Mouse (Mus musculus): ENCODE measurements around the gene Marveld1.

The Marveld1 gene

DNA sequence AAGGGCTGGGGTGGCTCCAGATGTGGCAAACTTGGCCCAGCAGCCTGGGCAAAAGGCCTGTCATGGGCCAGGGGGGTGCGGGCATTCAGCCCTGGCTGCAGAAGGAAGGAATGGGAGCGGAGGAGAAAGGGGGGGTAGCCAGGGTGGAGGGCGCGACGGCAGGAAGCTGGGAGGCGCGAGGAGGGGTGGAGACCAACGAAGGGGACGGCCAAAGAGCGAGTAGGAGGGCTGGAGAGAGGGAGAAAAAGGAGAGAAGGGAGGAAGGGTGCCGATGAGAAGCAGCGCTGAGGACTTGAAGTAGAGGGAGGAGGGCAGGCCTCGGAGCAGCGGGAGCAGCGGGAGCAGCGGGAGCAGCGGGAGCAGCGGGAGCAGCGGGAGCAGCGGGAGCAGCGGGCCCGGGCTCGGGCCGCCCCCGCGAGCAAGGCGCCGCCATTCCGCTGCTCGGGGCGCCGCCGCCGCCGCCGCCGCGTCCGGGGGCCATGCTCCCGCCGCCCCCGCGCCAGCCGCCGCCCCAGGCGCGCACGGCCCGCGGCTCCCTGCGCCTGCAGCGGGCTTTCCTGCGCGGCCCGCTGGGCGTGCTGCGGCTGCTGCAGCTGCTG is at the start of gene Marveld1:
Gene Marveld1, plus strand, starts transcription at position 231 of the 599 bp plus-strand sequence.
- peak; percentile 65 for DNase-seq (ENCODE audit: extremely low spot score)

DNA sequence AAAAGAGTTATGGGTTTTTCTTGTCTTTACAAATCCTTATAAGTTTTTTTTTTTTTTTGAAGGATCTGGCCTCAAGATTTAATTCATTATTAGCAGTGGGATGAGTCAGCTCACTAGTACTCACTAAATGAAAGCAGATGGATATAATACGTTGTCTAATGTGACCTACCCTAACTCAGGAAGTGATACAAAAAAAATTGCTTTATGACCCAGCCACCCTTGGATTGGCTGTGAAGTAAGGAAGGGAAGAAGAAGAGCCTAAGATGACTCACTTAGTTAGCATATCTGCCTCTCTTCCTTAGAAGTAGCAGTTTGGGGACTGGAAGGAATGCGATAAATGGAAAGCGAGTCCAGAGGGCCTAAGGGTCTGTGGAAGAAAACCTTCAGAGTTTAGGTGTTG is 47.8 kb upstream of the Marveld1 start:
- no peak for DNase-seq (ENCODE audit: extremely low spot score)

- DNase-seq (ENCODE audit: extremely low spot score): no peak
Measured at GRCm38 (mm10) chr19:42104681-42105080, 42.5 kb upstream of the Marveld1 start.

DNA sequence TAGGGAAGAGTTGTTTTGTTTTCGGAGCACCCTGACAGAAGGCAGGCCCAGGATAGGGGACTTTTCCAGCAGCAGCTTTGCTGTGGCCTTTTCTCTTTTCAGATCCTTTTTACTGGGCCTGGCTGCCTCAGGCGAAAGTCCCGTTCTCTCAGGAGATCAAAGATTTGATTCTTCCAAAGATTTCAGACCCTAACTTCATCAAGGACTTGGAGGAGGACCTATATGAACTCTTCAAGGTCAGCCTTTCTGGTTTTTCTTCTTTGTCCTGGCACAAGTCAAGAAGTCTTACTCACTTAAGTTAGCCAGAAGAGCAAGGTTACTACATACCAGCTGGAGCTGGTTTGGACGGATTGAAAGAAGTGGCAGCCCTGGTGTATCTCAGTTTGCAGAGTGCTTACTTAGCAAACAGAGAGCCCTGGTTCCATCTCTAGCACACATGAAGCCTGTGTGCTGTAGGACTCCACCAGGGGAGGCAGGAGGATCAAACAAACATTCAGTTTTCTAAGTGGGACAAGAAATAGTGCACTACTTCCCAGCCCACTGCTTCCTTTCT is 31.3 kb upstream of the Marveld1 start:
- DNase-seq (ENCODE audit: extremely low spot score): no peak

- no peak for DNase-seq (ENCODE audit: extremely low spot score)
Measured at GRCm38 (mm10) chr19:42118142-42118541, 29.1 kb upstream of the Marveld1 start.

DNA sequence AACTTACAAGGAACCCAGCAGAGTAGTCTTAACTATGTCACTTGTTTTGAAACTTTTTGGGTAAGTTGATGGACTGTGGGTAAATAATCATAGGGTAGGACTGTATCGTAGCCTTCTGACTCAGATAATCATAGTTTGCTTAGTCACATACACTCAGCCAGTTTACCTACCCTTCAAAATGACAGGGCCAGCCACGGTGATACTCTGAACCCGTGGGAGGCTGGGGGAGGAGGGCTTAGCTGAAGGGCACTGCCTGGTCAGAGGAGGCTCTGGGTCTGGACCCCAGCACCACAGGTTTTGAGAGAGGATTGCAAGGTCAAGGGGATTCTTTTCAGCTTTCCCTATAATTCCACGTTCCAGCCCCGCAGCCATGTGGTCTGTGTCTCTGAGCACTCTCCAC is 28.6 kb upstream of the Marveld1 start:
- no peak for DNase-seq (ENCODE audit: extremely low spot score)

GRCm38 (mm10) chr19:42120451-42120850 is 26.7 kb upstream of the Marveld1 start:
- DNase-seq (ENCODE audit: extremely low spot score): no peak

- no peak for DNase-seq (ENCODE audit: extremely low spot score)
Measured at GRCm38 (mm10) chr19:42124684-42125083, 22.5 kb upstream of the Marveld1 start.

DNA sequence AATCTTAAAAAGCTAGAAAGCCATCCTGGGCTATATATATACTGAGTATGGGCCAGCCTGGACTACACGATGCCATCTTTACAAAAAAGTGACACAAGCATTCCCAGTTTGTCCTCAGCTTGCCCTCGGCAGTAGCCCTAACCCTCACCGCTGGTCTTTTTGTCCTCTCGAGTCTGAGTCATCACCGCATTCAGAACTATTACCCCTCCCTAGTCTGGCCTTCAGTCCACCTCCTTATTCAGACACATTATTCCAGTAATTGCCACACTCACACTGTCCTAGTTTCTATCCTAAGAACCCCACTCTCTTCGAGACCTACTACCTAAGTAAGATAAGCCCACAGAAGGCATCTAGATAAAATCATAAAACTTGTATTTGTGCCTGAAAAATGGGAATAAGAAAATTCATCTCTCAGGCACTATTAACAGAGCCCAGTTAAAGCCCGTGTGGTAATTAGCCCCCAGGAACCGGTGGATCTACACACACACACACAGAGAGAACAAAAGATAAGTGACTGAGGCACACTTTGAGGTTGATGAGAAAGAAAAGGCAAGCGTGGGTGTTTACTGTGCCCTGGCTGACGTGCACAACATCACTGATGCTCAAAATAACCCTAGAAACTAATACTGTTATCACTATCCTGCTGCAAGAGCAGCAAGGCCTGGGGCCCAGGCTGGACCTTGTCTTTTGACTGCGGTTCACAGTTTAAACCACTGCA is 21.5 kb upstream of the Marveld1 start:
- DNase-seq (ENCODE audit: extremely low spot score): no peak

DNA sequence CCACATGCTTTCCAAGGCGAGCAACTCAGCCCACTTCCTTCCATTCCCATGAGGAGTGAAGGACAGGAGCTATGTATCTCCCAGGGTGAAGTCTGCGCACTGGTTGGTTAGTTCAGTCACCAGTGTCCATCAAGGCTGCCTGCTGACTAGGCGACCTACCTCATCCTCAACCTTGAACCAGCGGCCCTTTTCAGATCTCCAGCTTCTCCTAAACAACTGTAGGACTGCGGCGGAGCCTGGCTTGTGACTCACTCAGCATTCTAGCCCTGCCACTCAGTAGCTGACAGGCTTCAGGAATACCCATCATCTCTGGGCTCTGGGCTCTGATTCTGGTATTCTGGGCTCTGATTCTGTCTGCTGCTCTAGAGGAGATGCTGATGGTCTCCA is 21.0 kb upstream of the Marveld1 start:
- DNase-seq (ENCODE audit: extremely low spot score): no peak

DNA sequence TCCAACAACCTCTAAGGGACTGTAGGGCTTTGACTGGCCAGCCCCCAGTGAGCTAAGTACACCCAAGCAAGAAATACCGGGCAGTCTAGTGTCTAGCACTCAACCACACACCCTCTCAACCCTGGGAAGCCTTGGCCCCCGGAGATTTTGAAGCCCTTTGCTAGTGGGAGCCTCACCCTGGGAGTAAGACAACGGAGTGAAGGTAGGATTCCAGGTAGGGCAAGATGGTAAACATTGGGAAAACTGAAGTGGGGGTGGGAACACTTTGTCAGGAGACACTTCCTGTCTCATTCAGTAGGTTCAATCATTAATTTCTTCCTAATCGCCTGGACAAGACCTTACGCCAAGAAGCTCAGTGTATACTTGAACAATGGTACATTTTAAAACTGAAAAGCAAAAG is 20.2 kb upstream of the Marveld1 start:
- DNase-seq (ENCODE audit: extremely low spot score): no peak

- DNase-seq (ENCODE audit: extremely low spot score): no peak
Measured at GRCm38 (mm10) chr19:42128052-42128740, 19.0 kb upstream of the Marveld1 start.

GRCm38 (mm10) chr19:42128787-42129508 is 18.3 kb upstream of the Marveld1 start, which contains the start of gene Avpi1:
TSS of gene Avpi1 (minus strand) at chr19:42129059.
- peak; percentile 99 for DNase-seq (ENCODE audit: extremely low spot score)

GRCm38 (mm10) chr19:42129509-42130293 is 17.5 kb upstream of the Marveld1 start:
- DNase-seq (ENCODE audit: extremely low spot score): no peak

- DNase-seq (ENCODE audit: extremely low spot score): no peak
Measured at GRCm38 (mm10) chr19:42130294-42130606, 16.9 kb upstream of the Marveld1 start.

GRCm38 (mm10) chr19:42131101-42131500 is 16.1 kb upstream of the Marveld1 start:
- no peak for DNase-seq (ENCODE audit: extremely low spot score)

DNA sequence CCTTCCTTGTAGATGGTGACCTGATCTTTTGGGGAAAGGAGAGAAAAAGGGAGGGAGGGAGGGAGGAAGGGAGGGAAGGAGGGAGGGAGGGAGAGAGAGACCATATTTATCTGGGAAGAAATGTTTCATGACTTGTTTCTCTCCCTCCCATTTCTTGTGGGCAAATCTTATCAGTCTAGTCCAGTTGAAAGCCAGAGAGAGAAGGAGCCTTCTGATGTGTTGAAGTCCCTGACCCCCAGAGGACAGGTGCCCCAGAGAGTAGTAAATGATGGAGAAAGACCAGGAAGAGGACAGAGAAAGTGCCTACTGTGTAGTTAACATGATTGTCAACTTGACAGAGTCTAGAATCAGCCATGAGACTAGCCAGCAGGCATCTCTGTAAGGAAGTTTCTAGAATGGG is 12.1 kb upstream of the Marveld1 start:
- DNase-seq (ENCODE audit: extremely low spot score): no peak

DNA sequence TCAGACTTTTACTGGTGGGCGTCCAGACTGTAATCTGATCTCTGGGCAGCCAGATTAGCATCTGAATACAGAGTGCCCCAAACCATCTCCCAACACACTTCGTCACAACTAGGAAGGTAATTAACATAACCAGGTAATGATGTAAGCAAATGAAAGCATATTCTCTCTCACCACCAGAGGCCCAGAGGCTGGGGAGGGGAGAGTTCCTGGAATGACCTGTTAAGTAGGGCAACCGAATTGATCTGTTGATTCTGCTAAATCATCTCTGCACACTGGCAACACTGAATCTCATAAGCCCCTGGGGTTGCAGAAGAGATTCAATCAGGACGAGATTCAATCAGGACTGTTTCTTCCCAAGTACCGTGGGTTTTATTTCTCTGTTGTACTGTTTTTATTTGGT is 11.1 kb upstream of the Marveld1 start:
- DNase-seq (ENCODE audit: extremely low spot score): no peak

DNA sequence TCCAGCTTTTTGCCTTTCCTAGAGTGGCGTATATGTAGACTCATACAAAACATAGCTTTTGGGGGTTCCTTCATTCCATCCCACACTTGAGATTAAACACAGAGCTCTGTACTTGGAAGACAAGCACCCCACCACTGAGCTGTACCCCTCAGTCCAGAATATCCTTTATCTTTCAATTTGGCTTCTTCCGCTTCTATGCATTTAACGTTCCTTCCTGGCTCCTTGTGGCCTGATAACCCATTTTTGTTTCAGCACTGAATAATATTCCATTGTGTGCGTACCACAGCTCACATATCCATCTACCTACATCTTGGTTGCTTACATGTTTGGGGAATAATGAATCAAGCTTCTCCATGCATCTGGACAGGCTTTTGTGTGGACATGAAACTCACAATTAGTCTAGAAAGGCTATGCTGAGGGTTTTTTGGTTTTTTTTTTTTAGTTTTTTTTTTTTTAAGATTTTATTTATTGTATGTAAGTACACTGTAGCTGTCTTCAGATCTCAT is 10.0 kb upstream of the Marveld1 start:
- DNase-seq (ENCODE audit: extremely low spot score): no peak

GRCm38 (mm10) chr19:42138517-42139285 is 8.5 kb upstream of the Marveld1 start:
- no peak for DNase-seq (ENCODE audit: extremely low spot score)
